Mouse (Mus musculus) liver, embryonic 14.5 days (tissue): ENCODE measurements around the gene 5031439G07Rik. TPM values are rescaled to one million over a fixed set of nuclear protein-coding genes. Genes with fewer than 3 reads are reported as not detected.

ENCODE experiments used
- ATAC-seq: fragments of 200-750 bp; cut with Nextera tagmentation; 2 replicates; pipeline ENCODE4 v1.8.0; 2017; ENCODE audit warnings: moderate number of reproducible peaks, mild to moderate bottlenecking, moderate library complexity; ENCODE audit not compliant: insufficient read depth
- DNase-seq, 3 experiments: peaks; one replicate each; pipeline ENCODE4 v3.0.0-alpha.2; 2012 to 2013; ENCODE audit warnings: low read depth in 3 of 3, low spot score in 3 of 3
- H3K27ac ChIP-seq: fragments of 300-500 bp; sonication (generic); 2 replicates; pipeline ENCODE4 v1.5.1; 2014; ENCODE audit warnings: moderate library complexity, mild to moderate bottlenecking, control low read depth, inconsistent platforms
- H3K27me3 ChIP-seq: fragments of 300-500 bp; sonication (generic); 2 replicates; pipeline ENCODE4 v1.6.1; 2014; ENCODE audit warnings: mild to moderate bottlenecking, low read length, moderate library complexity; ENCODE audit not compliant: control insufficient read depth, insufficient read depth
- H3K36me3 ChIP-seq: fragments of 300-500 bp; sonication (generic); replicated peaks from 2 replicates; pipeline ENCODE4 v1.6.1; 2014; ENCODE audit warnings: low read depth; ENCODE audit not compliant: control insufficient read depth, insufficient read depth
- H3K4me1 ChIP-seq, 2 experiments: fragments of 200-500 bp in 1 of 2; fragments of 300-500 bp in 1 of 2; sonication (generic) in 1 of 2; replicated peaks; 2 replicates each; pipeline ENCODE4 v1.6.1; 2012 to 2014; ENCODE audit warnings: antibody characterized with exemption in 1 of 2, inconsistent platforms in 1 of 2, low read length in 1 of 2; ENCODE audit not compliant: control insufficient read depth in 2 of 2, insufficient read depth in 2 of 2
- H3K4me2 ChIP-seq: fragments of 300-500 bp; sonication (generic); 2 replicates; pipeline ENCODE4 v1.6.1; 2014; ENCODE audit warnings: low read depth, mild to moderate bottlenecking, control low read depth, moderate library complexity
- H3K4me3 ChIP-seq, 2 experiments: fragments of 200-500 bp in 1 of 2; fragments of 300-500 bp in 1 of 2; sonication (generic) in 1 of 2; 2 replicates each; pipeline ENCODE4 v1.5.1; 2012 to 2014; ENCODE audit warnings: low read depth in 2 of 2, low read length in 2 of 2, mild to moderate bottlenecking in 2 of 2, control low read depth in 1 of 2, inconsistent platforms in 1 of 2, moderate library complexity in 1 of 2; ENCODE audit not compliant: insufficient read depth in 1 of 2
- H3K9ac ChIP-seq: fragments of 300-500 bp; sonication (generic); replicated peaks from 2 replicates; pipeline ENCODE4 v1.6.1; 2014; ENCODE audit warnings: mild to moderate bottlenecking, control low read depth, moderate library complexity
- H3K9me3 ChIP-seq: fragments of 300-500 bp; sonication (generic); 2 replicates; pipeline ENCODE4 v1.6.1; 2016; ENCODE audit warnings: low read length, mixed read lengths; ENCODE audit not compliant: control insufficient read depth
- CTCF ChIP-seq: IDR thresholded peaks from 2 replicates; pipeline ENCODE4 v1.5.1; 2016; ENCODE audit warnings: antibody characterized with exemption, low read depth, control low read depth
- EP300 ChIP-seq: IDR thresholded peaks from 2 replicates; pipeline ENCODE4 v1.6.1; 2016; ENCODE audit warnings: antibody characterized with exemption, low read depth
- WGBS: fragments of 180-500 bp; shearing (Covaris S2); extraction: QIAGEN DNeasy Blood & Tissue Kit; methylation state at CpG from one replicate; pipeline ENCODE4 v1.1.7; 2014; ENCODE audit not compliant: insufficient replicate concordance; 5-methylcytosine and 5-hydroxymethylcytosine counted together
- polyA plus RNA-seq, 2 experiments: library from polyadenylated mRNA; depleted of rRNA in 1 of 2; stranded (reverse) in 1 of 2; unstranded in 1 of 2; fragments of >200 nt; fragmentation: Nextera tagmentation in 1 of 2; extraction: Ambion mirVana in 1 of 2; gene quantifications; 2 replicates each; pipeline versions ENCODE4 v1.2.1 to v1.2.3; 2012 to 2014

The 5031439G07Rik gene
- polyA plus RNA-seq, 2 experiments, result 1.4 to 1.8 TPM

DNA sequence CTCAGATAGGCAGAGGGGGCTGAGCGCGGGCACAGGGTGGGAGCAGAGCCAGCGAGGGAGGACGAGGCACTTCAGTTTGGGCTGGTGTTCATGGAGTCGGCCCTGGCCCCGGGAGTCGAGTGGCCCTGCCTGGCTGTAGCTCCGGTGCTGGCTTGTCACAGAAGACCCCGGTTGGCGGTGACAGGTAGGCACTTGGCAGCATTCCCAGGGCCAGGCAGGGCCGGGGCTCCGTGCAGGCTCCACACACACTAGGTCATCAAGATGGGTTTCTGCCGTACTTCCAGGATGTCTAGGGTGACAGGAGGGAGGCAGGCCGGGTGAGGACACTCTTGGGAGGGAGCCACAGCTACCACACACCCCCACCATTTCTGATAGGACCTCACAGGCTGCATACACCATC, 39.4 kb downstream of the 5031439G07Rik start:
- no peak overlapping the region for H3K27ac ChIP-seq
- 80% methylated on average over 14 of the region's 14 CpGs for WGBS
- TF ChIP-seq EP300 (no peak), CTCF (no peak)

DNA sequence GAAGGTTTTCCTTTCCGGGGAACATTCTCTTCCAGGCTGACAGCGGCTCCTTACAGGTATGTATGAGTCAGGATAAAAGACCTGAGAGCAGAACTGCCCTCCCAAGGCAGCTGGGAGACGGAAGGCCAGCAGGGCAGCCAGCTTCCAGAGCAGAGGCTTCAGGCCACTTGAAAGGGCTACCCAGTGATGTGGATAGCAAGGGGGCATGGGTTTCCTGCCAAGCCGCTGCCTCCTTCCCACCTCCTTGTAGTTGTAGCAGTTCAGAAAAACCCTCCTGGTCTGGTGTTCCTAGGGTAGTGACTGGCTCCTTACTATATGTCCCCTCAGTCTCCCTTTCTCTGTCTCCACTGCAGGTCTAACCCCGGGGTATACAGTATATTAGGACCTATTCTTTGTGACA, 44.0 kb downstream of the 5031439G07Rik start:
- H3K4me2 ChIP-seq, result no peak overlapping the region
- no peak for ATAC-seq
- no peaks in the 10 kb centered on the region for H3K27me3 ChIP-seq
- no peak overlapping the region for H3K4me3 ChIP-seq
- no peak overlapping the region for H3K9ac ChIP-seq
- DNase-seq, result no peak
- TF ChIP-seq CTCF (no peak), EP300 (no peak)
- H3K4me1 ChIP-seq, result no peaks in the 10 kb centered on the region
- no peaks in the 10 kb centered on the region for H3K9me3 ChIP-seq
- no peak overlapping the region for H3K27ac ChIP-seq
- WGBS, result 76% methylated on average over 5 of the region's 5 CpGs
- H3K36me3 ChIP-seq, result peaks cover 29% of the 10 kb centered on the region

More for the DNA sequence above, 39.4 kb downstream of the 5031439G07Rik start:
- H3K9me3 ChIP-seq, result no peaks in the 10 kb centered on the region
- no peaks in the 10 kb centered on the region for H3K27me3 ChIP-seq
- H3K9ac ChIP-seq, result no peak overlapping the region
- H3K4me2 ChIP-seq, result no peak overlapping the region
- H3K4me1 ChIP-seq, result no peaks in the 10 kb centered on the region
- DNase-seq, result no peak
- H3K4me3 ChIP-seq, result no peak overlapping the region
- ATAC-seq, result no peak
- H3K36me3 ChIP-seq, result no peaks in the 10 kb centered on the region

DNA sequence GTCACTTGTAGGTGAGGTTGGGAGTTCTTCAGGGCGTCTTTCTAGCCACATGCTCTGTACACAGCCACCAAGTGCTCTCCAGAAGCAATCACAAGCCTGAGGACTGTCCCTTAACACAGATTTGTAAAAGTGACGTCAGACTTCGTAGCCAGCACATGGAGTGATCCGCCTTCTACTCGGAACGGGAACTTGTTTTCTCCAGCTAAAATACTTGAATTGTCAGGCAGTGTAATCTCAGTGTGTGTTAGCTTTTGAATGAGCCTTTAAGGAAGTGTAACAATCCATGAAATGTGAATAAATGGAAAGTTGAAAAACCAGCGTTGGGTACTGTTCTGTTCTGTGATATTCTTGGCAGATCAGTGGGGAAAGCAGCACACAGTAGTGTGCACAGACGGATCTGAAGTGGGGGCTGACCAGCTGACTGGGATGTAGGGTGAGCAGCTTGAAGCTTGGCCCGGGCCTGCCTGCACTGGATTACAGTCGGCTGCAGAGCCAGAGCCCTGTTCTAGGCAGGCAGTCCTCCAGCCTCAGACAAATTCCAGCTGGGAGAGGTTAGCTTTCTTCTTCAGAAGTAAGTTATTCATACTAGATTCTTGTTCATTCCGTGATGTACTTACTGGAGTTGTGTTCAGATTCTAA, 45.6 kb downstream of the 5031439G07Rik start:
- Histone ChIP-seq H3K9ac (no peak overlapping the region), H3K9me3 (no peaks in the 10 kb centered on the region), H3K4me2 (no peak overlapping the region), H3K36me3 (peaks cover 45% of the 10 kb centered on the region), H3K4me1 (no peaks in the 10 kb centered on the region), H3K27ac (no peak overlapping the region), H3K4me3 (no peak overlapping the region), H3K27me3 (no peaks in the 10 kb centered on the region)
- TF ChIP-seq EP300 (no peak), CTCF (no peak)
- ATAC-seq (no peak), DNase-seq (no peak)
- WGBS, result 77% methylated on average over 11 of the region's 11 CpGs

DNA sequence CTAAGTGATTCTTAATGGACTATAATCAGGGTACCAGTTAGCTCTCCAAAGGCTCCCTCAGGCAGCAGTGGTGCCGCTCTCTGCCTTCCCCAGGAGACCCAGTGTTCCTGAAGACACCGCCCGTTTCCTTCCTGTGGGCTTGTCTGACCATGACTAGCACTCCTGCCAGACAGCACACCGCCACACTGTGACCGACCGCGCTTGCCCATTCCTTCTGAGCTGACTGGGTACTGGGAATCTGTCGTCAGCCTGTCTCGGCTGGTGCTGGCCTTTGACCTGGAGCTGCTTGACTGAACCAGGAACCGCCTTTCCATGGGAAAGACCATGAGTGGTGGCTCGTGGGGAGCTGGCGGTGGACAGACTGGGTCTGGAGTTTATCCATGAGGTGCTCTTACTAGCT, 48.2 kb downstream of the 5031439G07Rik start:
- TF ChIP-seq CTCF (no peak), EP300 (no peak)
- Histone ChIP-seq H3K4me3 (no peak overlapping the region), H3K9ac (no peak overlapping the region), H3K27me3 (no peaks in the 10 kb centered on the region), H3K4me2 (no peak overlapping the region), H3K27ac (no peak overlapping the region), H3K4me1 (no peaks in the 10 kb centered on the region), H3K36me3 (peaks cover 71% of the 10 kb centered on the region), H3K9me3 (no peaks in the 10 kb centered on the region)
- DNase-seq (no peak), ATAC-seq (no peak)
- WGBS, result 66% methylated on average over 12 of the region's 12 CpGs

DNA sequence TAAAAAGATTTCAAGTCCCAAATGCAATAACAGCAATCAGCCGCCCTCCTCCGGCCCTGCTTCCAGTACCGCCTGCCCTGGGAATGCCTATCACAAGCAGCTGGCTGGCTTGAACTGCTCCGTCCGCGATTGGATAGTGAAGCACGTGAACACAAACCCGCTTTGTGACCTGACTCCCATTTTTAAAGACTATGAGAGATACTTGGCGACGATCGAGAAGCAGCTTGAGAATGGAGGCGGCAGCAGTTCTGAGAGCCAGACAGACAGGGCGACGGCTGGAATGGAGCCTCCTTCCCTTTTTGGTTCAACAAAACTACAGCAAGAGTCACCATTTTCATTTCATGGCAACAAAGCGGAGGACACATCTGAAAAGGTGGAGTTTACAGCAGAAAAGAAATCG, 53.5 kb downstream of the 5031439G07Rik start:
- TF ChIP-seq EP300 (no peak), CTCF (no peak)
- Histone ChIP-seq H3K4me1 (no peaks in the 10 kb centered on the region), H3K4me2 (no peak overlapping the region), H3K9me3 (no peaks in the 10 kb centered on the region), H3K4me3 (no peak overlapping the region), H3K36me3 (peaks cover 97% of the 10 kb centered on the region), H3K9ac (no peak overlapping the region), H3K27me3 (no peaks in the 10 kb centered on the region), H3K27ac (no peak overlapping the region)
- DNase-seq (no peak), ATAC-seq (no peak)
- 92% methylated on average over 16 of the region's 16 CpGs for WGBS
